Mouse (Mus musculus) liver, embryonic 14.5 days (tissue): ENCODE measurements around the gene Gpr34.

Experiments
- CTCF ChIP-seq: IDR thresholded peaks from 2 replicates; pipeline ENCODE4 v1.5.1; 2016; ENCODE audit warnings: antibody characterized with exemption, low read depth, control low read depth
- EP300 ChIP-seq: IDR thresholded peaks from 2 replicates; pipeline ENCODE4 v1.6.1; 2016; ENCODE audit warnings: antibody characterized with exemption, low read depth

- TF ChIP-seq CTCF (no peak), EP300 (no peak)
These were observed 32.5 kb upstream of the Gpr34 start for GRCm38 (mm10) chrX:13599373-13599772.
